Mouse (Mus musculus) T-cell, adult 2 months (primary cell): Measurements from ENCODE around the gene Ube2g1.
A peak's percentile ranks its signal among the peaks of the same experiment; 100 is the strongest.
"Not testable (repeated sequence)": the region's sequence is repeated elsewhere in the genome, so short reads cannot be mapped to it uniquely, and the experiment has no call there.

Experiments
- DNase-seq: peaks from one replicate; pipeline ENCODE4 v3.0.0; 2022; ENCODE audit warnings: low spot score

Gene Ube2g1

DNA sequence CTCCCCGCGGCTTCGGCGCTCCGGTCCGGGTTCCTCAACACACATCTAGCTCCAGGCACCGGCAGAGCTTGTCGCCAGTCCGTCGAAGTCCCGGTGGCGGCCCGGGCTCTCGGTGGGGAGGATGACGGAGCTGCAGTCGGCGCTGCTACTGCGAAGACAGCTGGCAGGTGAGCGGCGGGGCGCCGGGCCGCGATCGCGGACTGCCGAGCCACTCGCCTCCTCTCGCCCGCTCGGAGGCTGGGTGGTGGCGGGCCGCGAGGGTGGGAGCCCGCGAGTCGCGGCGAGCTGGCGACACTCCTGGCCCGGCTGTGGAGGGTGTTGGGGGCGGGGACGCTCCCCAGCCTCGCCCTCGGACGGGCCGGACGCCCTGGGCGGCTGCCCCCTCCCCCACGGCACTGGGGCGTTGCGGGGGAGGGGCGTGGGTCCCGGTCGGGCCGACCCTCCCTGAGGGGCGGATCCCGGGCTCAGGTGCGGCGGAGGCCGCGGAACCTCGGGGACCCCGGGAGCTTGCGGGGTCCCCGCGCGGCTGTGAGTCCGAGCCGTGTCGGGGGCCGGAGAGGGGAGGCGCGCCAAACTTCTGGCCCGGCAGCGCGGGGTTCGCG lies 487 bp downstream of the Ube2g1 start:
- no peak for DNase-seq

DNA sequence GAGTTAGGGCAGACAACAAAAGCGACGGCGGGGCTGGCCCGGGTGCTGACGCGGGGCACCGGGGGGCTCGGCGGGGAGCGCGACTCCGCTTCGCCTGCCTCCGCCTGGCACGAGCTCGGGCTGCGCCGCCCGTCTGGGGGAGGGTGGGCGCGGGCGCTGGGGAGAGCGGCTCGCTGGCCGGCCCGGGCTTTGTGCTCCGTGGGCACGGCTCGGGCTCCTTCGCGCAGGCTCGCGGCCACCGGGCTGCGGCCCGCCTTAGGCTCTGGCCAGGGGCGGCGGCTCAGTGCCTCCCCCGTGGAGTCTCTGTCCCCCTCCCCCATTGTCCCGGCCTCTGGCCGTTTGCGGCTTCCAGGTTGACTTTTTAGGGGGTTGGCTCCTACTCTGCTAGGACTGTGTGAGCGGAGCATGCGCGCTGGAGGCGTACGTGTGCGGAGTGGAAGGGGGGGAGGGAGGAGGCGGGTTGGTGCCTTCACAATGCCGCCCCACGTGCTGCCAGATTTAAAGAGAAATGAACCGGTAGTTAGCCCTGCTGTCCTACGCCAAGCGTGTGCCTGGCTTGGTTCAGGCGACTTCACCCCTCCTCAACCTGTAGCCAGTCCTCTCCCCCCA lies 1.1 kb downstream of the Ube2g1 start:
- peak; percentile 90 for DNase-seq

DNA sequence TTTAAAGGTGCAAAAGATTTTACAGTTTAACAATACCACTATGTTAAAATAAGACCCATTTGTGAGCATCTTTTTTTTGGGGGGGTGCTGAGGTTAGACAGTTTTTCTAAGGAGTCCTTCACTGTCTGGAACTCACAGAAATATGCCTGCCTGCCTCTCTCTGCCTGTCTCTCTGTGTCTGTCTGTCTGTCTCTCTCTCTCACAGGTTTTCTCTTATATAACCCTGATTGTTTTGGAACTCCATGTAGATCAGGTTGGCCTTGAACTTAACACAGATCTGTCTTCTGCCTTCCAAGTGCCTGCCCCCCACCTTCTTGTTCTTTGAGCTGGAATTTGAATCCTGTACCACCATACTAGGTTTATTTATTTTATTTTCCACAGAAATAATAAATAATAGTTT lies 2.2 kb downstream of the Ube2g1 start:
- no peak for DNase-seq

DNA sequence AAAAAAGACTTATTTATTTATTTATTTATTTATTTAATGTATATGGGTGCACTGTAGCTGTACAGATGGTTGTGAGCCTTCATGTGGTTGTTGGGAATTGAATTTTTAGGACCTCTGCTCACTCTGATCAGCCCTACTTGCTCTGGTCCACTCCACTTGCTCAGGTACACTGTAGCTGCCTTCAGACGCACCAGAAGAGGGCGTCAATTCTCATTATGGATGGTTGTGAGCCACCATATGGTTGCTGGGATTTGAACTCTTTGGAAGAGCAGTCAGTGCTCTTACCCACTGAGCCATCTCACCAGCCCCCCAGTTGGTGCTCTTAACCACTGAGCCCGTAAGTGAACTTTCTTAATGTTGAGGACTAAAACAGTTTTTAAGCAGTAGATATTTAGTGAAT lies 7.3 kb downstream of the Ube2g1 start:
- not testable (repeated sequence) for DNase-seq

DNA sequence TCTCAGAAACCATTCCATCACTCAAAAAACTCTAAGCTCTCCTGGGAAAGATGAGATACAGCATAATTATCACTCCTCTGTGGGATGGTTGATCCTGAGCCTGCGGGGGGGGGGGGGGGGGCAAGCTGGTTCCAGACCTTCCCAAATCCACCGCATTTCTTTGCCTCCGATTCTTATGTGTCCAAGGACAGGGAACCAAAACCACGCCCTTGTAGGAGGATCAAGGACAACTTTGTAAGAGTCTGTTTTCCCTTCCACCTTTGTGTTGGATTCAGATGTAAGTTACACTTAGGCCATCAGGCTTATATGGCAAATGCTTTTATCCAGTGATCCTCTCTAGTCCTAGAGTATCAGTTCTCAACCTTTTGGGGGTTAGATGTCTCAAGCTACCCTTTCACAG lies 8.8 kb downstream of the Ube2g1 start:
- DNase-seq: no peak

DNA sequence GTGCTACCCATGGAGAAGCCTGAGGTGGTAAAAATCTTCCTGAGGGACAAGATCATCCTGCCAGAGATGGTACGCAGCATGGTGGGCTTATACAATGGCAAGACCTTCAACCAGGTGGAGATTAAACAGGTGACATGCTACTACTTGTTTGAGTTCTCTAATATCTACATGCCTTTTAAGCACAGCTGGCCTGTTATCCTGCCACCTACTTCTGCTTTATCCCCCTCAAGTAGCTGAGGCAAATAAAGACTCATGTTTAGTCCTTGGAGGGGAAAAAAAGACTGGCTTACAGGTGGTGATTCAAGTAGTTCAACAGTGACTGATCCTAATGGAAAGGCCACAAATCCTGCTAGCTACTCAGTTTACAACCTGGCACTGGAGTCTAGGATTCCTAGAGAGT lies 11.4 kb downstream of the Ube2g1 start:
- no peak for DNase-seq

DNA sequence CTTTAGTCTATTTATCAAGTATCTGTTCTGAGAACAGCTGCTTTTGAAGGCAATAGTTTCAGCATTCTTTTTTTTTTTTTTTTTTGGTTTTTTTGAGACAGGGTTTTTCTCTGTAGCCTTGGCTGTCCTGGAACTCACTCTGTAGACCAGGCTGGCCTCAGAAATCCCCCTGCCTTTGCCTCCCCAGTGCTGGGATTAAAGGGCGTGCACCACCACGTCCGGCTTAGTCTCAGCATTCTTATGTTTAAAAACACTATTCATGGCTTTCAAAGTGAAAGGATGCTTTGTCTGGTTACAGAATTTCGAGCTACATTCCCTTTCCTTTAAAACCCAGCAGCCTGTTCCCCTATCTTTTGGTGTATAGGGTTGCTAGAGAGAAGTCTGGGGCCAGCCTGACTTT lies 35.6 kb downstream of the Ube2g1 start:
- DNase-seq: no peak

DNA sequence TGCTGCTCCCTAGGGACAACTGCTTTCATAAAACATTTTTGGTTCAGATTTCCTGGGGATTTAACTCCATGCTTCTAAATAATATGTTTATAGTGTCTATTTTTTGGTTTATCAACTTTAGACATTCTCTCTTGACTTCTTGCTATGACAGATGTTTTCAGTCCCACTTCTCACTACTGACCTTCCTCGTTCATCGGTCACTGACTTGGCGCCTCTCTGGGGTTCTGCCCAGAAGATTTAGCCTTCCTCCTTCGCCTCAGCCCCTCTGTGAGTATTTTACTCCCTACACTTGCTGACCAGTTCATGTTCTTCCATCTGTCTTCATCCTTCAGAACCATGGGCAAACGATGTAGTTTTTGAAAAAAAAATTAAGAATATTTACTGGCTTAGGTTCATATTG lies 38.3 kb downstream of the Ube2g1 start:
- DNase-seq: no peak

DNA sequence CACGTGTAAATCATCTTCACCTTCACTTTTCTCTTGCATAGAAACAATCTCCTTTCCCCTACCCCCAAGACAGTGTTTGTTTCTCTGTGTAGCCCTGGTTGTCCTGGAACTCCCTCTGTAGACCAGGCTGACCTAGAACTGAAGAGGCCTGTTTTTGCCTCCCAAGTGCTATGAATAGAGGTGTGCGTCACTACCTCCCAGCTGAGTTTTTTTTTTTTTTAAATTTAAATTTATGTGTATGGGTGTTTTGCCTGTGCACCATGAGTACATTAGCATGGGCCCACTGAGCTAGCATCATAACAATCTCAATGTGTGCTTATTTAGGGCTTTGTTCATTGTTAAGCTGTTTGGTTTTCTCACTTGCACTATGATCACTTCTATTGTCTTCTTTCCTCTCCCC lies 43.3 kb downstream of the Ube2g1 start:
- DNase-seq: no peak

DNA sequence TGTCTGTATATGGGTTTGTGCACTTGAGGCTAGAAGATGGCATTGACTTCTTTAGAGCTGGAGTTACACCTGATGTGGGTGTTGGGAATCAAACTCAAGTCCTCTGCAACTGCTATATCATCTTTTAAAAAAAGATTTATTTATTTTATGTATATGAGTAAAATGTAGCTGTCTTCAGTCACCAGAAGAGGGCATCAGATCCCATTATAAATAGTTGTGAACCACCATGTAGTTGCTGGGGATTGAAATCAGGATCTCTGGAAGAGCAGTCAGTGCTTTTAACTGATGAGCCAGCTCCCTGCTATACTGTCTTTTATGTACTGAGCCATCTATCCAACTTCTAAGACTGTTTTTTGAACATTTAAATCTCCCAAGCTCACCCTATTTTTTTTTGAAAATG lies 52.8 kb downstream of the Ube2g1 start:
- DNase-seq: no peak

DNA sequence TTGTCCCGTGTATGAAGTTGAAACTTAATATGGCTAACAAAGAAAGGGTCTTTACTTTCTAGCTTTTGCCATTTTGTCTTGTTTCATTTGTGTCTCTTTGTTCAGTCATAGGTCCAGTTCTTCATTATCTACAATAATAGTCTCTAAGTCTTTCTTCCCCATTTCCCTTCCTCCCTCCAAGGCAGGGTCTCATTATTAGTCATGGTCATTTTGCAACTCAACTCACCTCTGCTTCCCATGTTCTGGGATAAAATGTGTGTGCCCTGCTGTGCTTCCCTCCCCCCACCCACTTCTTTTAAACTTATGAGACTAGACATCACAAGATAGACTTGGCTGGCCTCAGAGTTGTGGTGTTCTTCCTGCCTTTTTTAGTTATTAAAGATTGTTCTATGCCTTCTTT lies 53.3 kb downstream of the Ube2g1 start:
- DNase-seq: no peak

DNA sequence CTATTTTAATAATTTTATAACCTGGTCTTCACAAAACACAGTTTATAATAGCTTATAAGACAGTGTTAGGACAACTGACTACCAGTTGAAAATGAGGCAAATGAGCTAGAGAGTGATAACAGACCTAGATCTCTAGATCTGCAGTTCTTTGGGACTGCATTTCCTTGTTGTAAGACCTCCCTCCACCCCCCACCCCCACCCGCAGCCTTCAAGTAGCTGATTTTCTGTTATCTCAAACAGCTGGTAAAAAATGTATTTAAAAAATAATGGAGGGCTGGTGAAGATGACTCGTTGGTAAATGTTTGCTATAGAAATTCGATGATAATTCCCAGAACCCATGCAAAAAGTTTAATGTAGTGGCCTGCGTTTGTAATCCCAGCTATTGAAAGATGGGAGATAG lies 57.6 kb downstream of the Ube2g1 start:
- no peak for DNase-seq

DNA sequence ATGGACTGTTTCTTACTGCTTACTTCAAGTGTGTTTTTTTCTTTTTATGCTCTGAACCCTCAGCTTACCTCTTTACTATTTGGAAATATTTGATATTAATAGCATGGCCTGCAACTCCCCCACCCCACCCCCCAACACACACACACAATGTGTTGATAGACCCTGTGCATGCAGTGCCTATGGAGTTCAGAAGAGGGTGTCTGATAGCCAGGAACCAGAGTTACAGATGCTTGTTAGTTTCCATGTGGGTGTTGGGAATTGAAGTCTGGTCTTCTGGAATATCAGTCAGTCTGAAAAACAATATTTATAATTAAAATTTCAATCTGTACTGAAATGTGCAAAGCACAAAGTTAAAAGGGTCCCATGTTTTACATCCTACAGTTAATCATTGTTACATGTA lies 63.6 kb downstream of the Ube2g1 start:
- no peak for DNase-seq

DNA sequence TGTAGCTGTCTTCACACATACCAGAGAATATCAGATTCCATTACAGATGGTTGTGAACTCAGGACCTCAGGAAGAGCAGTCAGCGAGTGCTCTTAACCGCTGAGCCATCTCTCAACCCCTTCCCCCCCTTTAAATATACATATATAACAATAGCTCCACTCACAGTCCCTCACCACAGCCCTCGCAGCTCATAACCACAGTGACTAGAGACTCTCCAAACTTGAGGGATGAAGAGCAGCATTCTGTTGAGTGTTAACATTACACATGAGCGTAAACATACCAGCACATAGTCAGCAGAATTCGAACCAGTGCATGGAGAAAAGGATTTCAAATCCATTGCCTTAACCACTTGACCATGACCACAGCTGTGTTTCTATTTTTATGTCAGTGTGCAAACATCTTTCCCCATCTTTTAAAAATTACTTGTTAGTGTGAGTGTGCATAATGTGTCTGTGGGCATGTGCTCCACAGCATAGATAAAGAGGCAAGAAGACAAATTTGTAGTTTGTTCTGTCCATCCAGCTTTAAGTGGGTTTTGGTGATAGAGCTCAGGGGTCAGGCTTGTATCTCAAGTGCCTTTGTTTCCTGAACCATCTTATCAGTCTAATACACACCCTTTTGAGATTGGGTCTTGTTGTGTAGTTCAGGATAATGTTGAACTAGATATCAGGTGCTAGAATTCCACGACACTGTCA lies 64.4 kb downstream of the Ube2g1 start:
- no peak for DNase-seq

DNA sequence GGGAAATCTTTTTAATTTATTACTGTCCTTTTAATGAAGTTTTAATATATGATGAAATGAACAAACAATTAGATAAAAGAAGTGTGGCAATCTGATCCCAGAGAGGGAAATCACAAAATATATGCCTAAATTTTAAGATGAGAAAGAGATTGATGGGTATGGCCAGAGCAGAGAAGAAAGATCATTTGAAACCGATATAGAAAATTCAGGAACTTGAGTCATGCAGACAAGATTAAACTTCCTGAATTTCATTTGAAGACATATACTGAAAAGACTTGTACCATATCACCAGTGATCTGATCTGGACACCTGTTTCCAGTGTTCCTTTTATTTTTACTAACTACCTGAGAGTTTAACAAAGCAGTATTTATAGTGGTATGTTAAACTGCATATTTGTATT lies 65.4 kb downstream of the Ube2g1 start:
- no peak for DNase-seq

DNA sequence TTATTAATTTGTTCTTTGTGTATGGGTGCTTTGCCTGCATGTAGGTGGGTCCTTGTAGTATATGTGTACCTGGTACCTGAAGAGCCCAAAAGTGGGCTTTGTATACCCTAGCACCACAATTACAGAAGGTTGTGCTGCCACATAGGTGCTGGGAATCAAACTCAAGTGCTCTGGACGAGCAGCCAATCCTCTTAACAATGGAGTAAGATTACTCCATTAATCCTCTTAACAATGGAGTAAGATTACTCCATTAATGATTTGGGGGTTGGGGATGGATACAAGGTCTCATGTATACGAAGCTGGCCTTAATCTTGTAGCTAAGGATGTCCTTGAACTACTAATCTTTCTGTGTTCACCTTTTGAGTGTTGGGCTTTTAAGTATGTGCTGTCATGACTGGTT lies 68.2 kb downstream of the Ube2g1 start:
- no peak for DNase-seq

DNA sequence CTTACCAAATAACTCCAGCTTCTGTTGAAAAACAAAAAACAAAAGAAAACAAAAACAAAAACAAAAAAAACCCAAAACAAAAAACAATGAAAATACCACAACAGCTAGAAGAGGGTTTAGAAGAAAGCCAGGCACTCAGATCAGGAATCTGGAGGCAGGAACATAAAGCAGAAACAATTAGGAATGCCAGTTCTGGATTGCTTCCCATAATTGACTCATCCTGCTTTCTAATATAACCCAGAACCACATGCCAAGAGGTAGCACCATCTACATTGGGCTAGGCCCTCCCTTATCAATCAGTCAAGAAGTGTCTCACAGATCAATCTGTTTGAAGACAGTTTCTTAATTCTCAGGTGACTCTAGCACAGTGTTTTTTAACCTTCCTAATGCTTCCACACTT lies 73.6 kb downstream of the Ube2g1 start:
- DNase-seq: no peak

DNA sequence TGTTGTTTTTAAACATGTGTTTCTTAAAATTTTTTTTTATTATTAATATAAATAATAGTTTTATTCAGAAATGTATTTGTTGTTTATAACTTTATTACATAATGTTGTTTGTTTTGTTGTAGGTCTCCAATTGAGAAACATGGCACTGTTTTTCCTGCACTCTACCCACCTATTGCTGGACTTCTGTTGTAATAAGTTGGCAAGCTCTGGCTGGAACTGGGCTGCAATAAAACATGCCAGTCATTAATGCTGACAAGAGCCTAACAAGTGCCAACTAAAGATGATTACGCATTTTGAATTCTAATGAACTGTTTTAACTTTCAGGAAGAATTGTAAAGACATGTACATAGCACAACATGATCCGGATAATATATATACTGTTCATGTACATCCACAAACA lies 76.3 kb downstream of the Ube2g1 start:
- DNase-seq: no peak

DNA sequence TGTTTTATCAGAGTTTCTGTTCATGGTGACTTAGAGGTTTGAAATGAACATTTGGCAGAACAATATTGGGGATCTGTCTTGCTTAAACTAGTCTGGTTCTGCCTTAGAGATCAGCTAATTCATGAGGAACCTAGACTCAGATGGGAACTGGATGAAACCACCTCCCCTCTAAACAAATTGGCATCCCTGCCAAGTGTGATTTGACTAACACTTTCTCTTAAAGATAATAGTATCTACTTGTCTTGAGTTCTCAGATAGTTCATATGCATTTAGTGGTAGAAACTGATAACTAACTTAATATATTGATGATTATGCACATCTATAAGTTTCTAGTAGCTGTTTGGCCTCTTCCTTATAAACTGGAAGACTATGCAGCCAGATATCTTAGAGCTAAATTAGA lies 79.6 kb downstream of the Ube2g1 start:
- no peak for DNase-seq

DNA sequence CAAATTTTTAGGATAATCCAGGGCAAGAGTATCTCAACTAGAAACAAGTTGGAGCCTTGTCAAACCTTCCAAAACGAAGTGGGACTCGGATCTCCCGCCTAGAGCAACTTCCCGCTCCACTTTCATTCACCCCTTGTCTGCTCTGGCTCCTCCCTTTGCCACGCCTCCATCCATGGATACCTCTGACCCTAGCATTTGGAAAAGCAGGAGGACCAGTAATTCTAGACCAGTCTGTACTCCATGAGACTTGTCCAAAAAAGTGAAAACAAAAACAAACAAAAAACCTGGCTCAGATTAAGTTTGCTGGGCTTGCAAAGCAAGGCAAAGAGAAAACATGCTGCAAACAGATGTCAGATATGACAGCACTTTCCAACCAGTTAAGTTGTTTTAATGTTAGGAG lies 81.2 kb downstream of the Ube2g1 start:
- no peak for DNase-seq

DNA sequence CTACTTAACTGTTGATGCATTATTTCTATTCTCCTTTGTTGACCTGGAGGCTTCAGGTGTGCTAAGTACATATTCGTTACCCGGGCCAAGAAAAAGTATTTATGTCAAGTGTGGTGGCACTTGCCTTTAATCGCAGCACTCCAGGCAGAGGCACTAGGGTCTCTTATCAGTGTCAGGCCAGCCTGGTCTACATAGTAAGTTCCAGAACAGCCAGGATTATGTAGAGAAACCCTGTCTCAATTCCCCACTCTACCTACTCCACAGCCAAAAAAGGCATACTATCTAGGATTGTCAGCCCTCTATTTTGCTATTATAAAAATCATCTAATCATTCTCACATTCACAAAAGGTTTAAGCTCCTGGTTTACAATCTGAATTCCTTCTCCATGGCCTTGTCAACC lies 82.0 kb downstream of the Ube2g1 start:
- DNase-seq: no peak

DNA sequence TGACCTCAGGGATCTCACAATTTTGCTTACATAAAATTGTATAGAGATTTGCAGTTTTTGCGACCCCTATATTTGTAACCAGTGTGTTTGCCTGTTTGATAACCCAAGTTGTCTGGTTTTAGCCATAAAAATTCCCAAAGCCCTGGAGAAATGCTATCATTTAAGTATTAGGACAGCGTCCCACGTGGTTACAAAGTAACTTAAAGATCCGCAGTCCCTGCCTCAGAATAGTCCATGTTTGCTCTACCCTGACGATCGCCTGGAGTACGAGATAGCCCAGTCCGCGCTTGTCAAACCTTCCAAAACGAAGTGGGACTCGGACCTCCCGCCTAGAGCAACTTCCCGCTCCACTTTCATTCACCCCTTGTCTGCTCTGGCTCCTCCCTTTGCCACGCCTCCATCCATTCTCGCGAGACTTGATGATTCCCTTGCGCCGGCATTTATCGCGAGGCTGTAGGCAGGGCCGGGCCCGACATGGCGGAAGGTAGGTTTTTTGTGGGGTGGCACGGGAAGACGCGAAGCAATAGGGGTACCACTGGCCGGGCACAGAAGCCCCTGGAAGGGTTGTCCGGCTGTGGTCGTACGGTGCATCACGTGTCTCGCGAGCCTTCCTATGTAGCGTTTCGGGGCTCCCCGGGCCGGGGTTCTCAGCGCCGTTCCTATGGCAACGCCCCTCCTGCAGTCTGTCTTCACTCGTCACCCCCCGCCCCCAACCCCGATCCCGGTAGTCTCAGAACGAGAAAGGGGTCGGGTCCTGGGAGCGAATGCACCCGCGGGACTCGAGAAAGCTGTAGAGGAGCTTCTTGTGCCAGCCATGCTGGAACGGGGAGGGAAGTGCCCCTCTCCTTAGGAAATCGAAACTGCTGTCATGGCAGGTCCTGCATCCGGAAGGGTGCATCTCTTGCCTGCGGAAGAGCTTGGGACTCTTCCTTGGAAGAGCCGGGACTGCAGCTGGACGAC lies 82.7 kb downstream of the Ube2g1 start, which contains the start of gene Ankfy1:
Gene Ankfy1 (plus strand): TSS at position 456 of the 960 bp plus-strand sequence.
- DNase-seq: peak; percentile 96

DNA sequence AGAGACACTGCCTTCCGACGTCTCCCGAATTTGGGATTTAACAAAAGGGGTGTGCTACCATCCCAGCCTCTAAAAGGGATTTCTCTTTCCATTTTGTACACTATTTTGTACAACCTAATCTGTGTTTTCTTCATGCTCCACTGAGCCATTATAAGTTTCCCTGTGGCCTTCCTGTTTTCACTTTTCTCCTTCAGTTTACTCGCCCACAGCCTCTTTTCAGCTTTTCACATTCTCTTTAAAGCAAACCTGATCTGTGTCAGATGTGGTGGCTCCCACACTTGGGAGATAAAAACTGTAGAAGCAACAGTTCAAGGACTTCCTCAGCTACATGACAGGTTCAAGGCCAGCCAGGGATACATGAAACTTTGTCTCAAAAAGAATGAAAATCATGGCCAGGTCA lies 85.3 kb downstream of the Ube2g1 start:
- DNase-seq: no peak
